Comparison of ENCODE assay signal across 15 mouse cellular contexts in genomic region chr17:72250482-72251405, GRCm38 (mm10).
DNase-seq lines count a peak whose midpoint lies in the region; ATAC-seq and TF ChIP-seq lines count a peak whose summit lies in the region.
"Had no signal": no experiment of that assay in that cellular context is flagged by ENCODE, and none has a peak within 500 bp of the region (broad histone marks: within the 10 kb centered on the region; RNA-seq: fewer than 3 reads in every experiment).

No protein-coding gene starts in this region.

- no peaks in the 10 kb centered on the region for H3K4me1 ChIP-seq in embryonic facial prominence, embryonic 14.5 days (ENCODE audit: control insufficient read depth, insufficient read depth, low read length)
- H3K4me1 ChIP-seq in embryonic facial prominence, embryonic 10.5 days = peaks cover 3% of the 10 kb centered on the region
- no peaks in the 10 kb centered on the region for H3K4me1 ChIP-seq in intestine, embryonic 15.5 days (replicated peaks)
- H3K4me1 ChIP-seq: hindbrain, embryonic 10.5 days had no signal

- H3K9me3 ChIP-seq in embryonic facial prominence, embryonic 14.5 days (ENCODE audit: control insufficient read depth, low read length) = no peaks in the 10 kb centered on the region
- H3K9me3 ChIP-seq in embryonic facial prominence, embryonic 10.5 days = no peaks in the 10 kb centered on the region
- H3K9me3 ChIP-seq in intestine, embryonic 15.5 days = no peaks in the 10 kb centered on the region
- H3K9me3 ChIP-seq: embryonic facial prominence, embryonic 13.5 days; hindbrain, embryonic 10.5 days had no signal

- no peaks in the 10 kb centered on the region for H3K27me3 ChIP-seq in embryonic facial prominence, embryonic 14.5 days (replicated peaks; ENCODE audit: control insufficient read depth, insufficient read depth, low read length)
- H3K27me3 ChIP-seq in embryonic facial prominence, embryonic 10.5 days (replicated peaks; ENCODE audit: low read depth, poor library complexity, severe bottlenecking) = no peaks in the 10 kb centered on the region
- no peaks in the 10 kb centered on the region for H3K27me3 ChIP-seq in intestine, embryonic 15.5 days (replicated peaks)
- H3K27me3 ChIP-seq: embryonic facial prominence, embryonic 13.5 days had no signal

- no peak overlapping the region for H3K9ac ChIP-seq in embryonic facial prominence, embryonic 14.5 days (ENCODE audit: low read depth, low read length)
- H3K9ac ChIP-seq in intestine, embryonic 15.5 days = no peak overlapping the region
- H3K9ac ChIP-seq: embryonic facial prominence, embryonic 13.5 days had no signal

- peak; percentile 60 for DNase-seq in embryonic facial prominence, embryonic 14.5 days (ENCODE audit: low spot score)
- DNase-seq in embryonic facial prominence, embryonic 10.5 days (ENCODE audit: low spot score) = no peak
- DNase-seq in layer of hippocampus, adult 11-12 months (ENCODE audit: low spot score) = peak; percentile 8
- DNase-seq in layer of hippocampus, postnatal 25 days (ENCODE audit: extremely low spot score in 1 of 2, low spot score in 1 of 2) = no peak
- peak; percentile 89 for DNase-seq in brain, embryonic 14.5 days (ENCODE audit: low read depth)
- DNase-seq in layer of hippocampus, postnatal 14 days (ENCODE audit: low spot score in 2 of 2) = peak; percentile 34 to 72
- no peak for DNase-seq in kidney, postnatal 25 days
- DNase-seq: adrenal gland, postnatal 25 days; cerebellum, adult 8-10 months; kidney, adult 11 months; thymus, adult 2 months had no signal

- ATAC-seq in embryonic facial prominence, embryonic 14.5 days (ENCODE audit: low read depth) = no peak
- ATAC-seq in intestine, embryonic 15.5 days = no peak

- H3K36me3 ChIP-seq in embryonic facial prominence, embryonic 14.5 days (ENCODE audit: control insufficient read depth, insufficient read depth, low read length) = no peaks in the 10 kb centered on the region
- no peaks in the 10 kb centered on the region for H3K36me3 ChIP-seq in embryonic facial prominence, embryonic 10.5 days (replicated peaks)
- H3K36me3 ChIP-seq in intestine, embryonic 15.5 days = no peaks in the 10 kb centered on the region
- H3K36me3 ChIP-seq: embryonic facial prominence, embryonic 13.5 days; hindbrain, embryonic 10.5 days had no signal

- WGBS in embryonic facial prominence, embryonic 14.5 days = 55% methylated on average over 7 of the region's 7 CpGs
- 77% methylated on average over 7 of the region's 7 CpGs for WGBS in embryonic facial prominence, embryonic 10.5 days
- 59% methylated on average over 7 of the region's 7 CpGs for WGBS in intestine, embryonic 15.5 days

- no peak overlapping the region for H3K4me3 ChIP-seq in embryonic facial prominence, embryonic 14.5 days (ENCODE audit: low read depth, low read length)
- no peak overlapping the region for H3K4me3 ChIP-seq in embryonic facial prominence, embryonic 10.5 days
- H3K4me3 ChIP-seq in intestine, embryonic 15.5 days (replicated peaks) = no peak overlapping the region
- H3K4me3 ChIP-seq: embryonic facial prominence, embryonic 13.5 days; hindbrain, embryonic 10.5 days had no signal

- H3K27ac ChIP-seq in embryonic facial prominence, embryonic 14.5 days (replicated peaks; ENCODE audit: low read depth, low read length) = no peak overlapping the region
- H3K27ac ChIP-seq in embryonic facial prominence, embryonic 10.5 days (replicated peaks) = no peak overlapping the region
- H3K27ac ChIP-seq in intestine, embryonic 15.5 days = no peak overlapping the region
- H3K27ac ChIP-seq: embryonic facial prominence, embryonic 13.5 days; hindbrain, embryonic 10.5 days; macrophage had no signal

- TF ChIP-seq POLR2A in brain, embryonic 14.5 days (IDR thresholded peaks at IDR 0.05; ENCODE audit: borderline replicate concordance, extremely low read depth, insufficient read depth, insufficient read length, poor library complexity, severe bottlenecking) = no peak

- H3K4me2 ChIP-seq in embryonic facial prominence, embryonic 14.5 days (ENCODE audit: low read depth, low read length) = no peak overlapping the region
- no peak overlapping the region for H3K4me2 ChIP-seq in intestine, embryonic 15.5 days (replicated peaks)
- H3K4me2 ChIP-seq: embryonic facial prominence, embryonic 13.5 days had no signal

- no peak for TF ChIP-seq CTCF in brain, embryonic 14.5 days (IDR thresholded peaks at IDR 0.05; ENCODE audit: borderline replicate concordance, extremely low read depth, insufficient read depth, insufficient read length)

Comparison
In these comparisons a context has a peak if more than half of its experiments do, and no peak if none do; other contexts are left out.
1. DNase-seq: peak in embryonic facial prominence, embryonic 14.5 days (single experiment), layer of hippocampus, adult 11-12 months (single experiment), brain, embryonic 14.5 days (single experiment) and layer of hippocampus, postnatal 14 days (2 of 2); none in embryonic facial prominence, embryonic 10.5 days (single experiment), layer of hippocampus, postnatal 25 days (0 of 2) and kidney, postnatal 25 days (0 of 2).